Comparison of ENCODE assay signal across 16 mouse cellular contexts in the genomic region with DNA sequence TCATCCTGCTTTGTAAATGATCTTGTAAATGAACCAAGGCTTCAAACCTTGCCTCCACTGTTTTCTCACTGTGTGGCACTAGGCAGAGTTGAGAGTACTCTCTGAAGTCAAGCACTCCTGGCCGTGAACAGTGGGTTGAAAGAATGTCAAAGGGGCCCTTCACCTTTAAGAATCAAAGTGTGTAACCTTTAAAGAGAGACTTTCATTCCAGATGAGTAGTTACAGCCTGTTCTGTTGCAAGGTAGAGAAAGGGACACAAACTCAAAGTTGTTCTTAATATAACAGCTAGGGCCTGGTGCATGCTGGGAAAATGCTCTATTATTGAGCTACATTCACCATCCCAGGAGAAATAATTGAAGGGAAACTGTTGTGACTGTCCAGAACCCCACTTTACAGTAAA.
"Had no signal": no experiment of that assay in that cellular context is flagged by ENCODE, and none has a peak within 500 bp of the region (broad histone marks: within the 10 kb centered on the region; RNA-seq: fewer than 3 reads in every experiment).

No protein-coding gene starts in this region.

- H3K27ac ChIP-seq: kidney, postnatal 0 days; layer of hippocampus, adult 2 months; liver, embryonic 13.5 days; lung, embryonic 15.5 days; neural tube, embryonic 12.5 days; neural tube, embryonic 15.5 days; stomach, embryonic 15.5 days had no signal

- H3K36me3 ChIP-seq: liver, embryonic 13.5 days; lung, embryonic 15.5 days; neural tube, embryonic 12.5 days; neural tube, embryonic 15.5 days; stomach, embryonic 15.5 days had no signal

- H3K9ac ChIP-seq: liver, embryonic 13.5 days; lung, embryonic 15.5 days; neural tube, embryonic 12.5 days; neural tube, embryonic 15.5 days; stomach, embryonic 15.5 days had no signal

- DNase-seq: kidney, adult 2 months; kidney, postnatal 25 days; layer of hippocampus, adult 9-11 months; liver, embryonic 13.5 days; midbrain, embryonic 14.5 days; right cerebral cortex, adult 18-20 months; right cerebral cortex, postnatal 25 days; spleen, adult 18-20 months; thymus, postnatal 25 days had no signal

- H3K4me2 ChIP-seq: liver, embryonic 13.5 days; lung, embryonic 15.5 days; neural tube, embryonic 12.5 days; neural tube, embryonic 15.5 days; stomach, embryonic 15.5 days had no signal

- H3K4me1 ChIP-seq: liver, embryonic 13.5 days; lung, embryonic 15.5 days; neural tube, embryonic 12.5 days; neural tube, embryonic 15.5 days; stomach, embryonic 15.5 days had no signal

- H3K27me3 ChIP-seq: liver, embryonic 13.5 days; lung, embryonic 15.5 days; neural tube, embryonic 12.5 days; neural tube, embryonic 15.5 days; stomach, embryonic 15.5 days had no signal

- H3K4me3 ChIP-seq: layer of hippocampus, adult 2 months; liver, embryonic 13.5 days; lung, embryonic 15.5 days; neural tube, embryonic 12.5 days; neural tube, embryonic 15.5 days; stomach, embryonic 15.5 days had no signal

- ATAC-seq: intestine, postnatal 0 days had no signal

- H3K9me3 ChIP-seq: liver, embryonic 13.5 days; lung, embryonic 15.5 days; neural tube, embryonic 12.5 days; neural tube, embryonic 15.5 days; stomach, embryonic 15.5 days had no signal
